Mouse (Mus musculus) myocyte (in vitro differentiated cells): ENCODE measurements around the gene Zbtb43. TPM values are rescaled to one million over a fixed set of nuclear protein-coding genes. Genes with fewer than 3 reads are reported as not detected.

Experiments
- H3K27me3 ChIP-seq: one replicate; pipeline ENCODE4 v1.6.1; 2011; ENCODE audit not compliant: control insufficient read depth, insufficient read depth, insufficient read length
- H3K36me3 ChIP-seq: one replicate; pipeline ENCODE4 v1.6.1; 2011; ENCODE audit not compliant: control insufficient read depth, insufficient read depth
- H3K4me2 ChIP-seq: one replicate; pipeline ENCODE4 v1.6.1; 2011; ENCODE audit warnings: low read depth, control low read depth
- H3K4me3 ChIP-seq: one replicate; pipeline ENCODE4 v1.5.1; 2011; ENCODE audit warnings: mild to moderate bottlenecking, control low read depth, moderate library complexity
- H3K79me2 ChIP-seq: one replicate; pipeline ENCODE4 v1.6.1; 2011; ENCODE audit not compliant: control insufficient read depth, insufficient read depth
- H3ac ChIP-seq: one replicate; pipeline ENCODE4 v1.6.1; 2011; ENCODE audit not compliant: control insufficient read depth, insufficient read length
- CEBPB ChIP-seq: IDR thresholded peaks from 2 replicates; pipeline ENCODE4 v1.6.1; 2011; ENCODE audit warnings: mild to moderate bottlenecking, moderate library complexity; ENCODE audit not compliant: poor library complexity, insufficient read depth, severe bottlenecking
- E2F4 ChIP-seq: IDR thresholded peaks from one replicate; pipeline ENCODE4 v1.6.1; 2011; ENCODE audit warnings: mild to moderate bottlenecking, control low read depth, moderate library complexity; ENCODE audit not compliant: insufficient read depth
- MAX ChIP-seq: IDR thresholded peaks from one replicate; pipeline ENCODE4 v1.6.1; 2011; ENCODE audit warnings: low read depth, mild to moderate bottlenecking, control low read depth
- MYOD1 ChIP-seq, 3 experiments: IDR thresholded peaks; one replicate each; pipeline ENCODE4 v1.6.1; 2011; ENCODE audit warnings: control low read depth in 2 of 3, low read depth in 2 of 3, mild to moderate bottlenecking in 2 of 3, moderate library complexity in 1 of 3; ENCODE audit not compliant: insufficient read length in 2 of 3, control insufficient read depth in 1 of 3
- MYOG ChIP-seq, 3 experiments: IDR thresholded peaks; one replicate each; pipeline ENCODE4 v1.6.1; 2011; ENCODE audit warnings: control low read depth in 2 of 3, low read depth in 2 of 3, mild to moderate bottlenecking in 2 of 3; ENCODE audit not compliant: insufficient read length in 2 of 3, control insufficient read depth in 1 of 3, insufficient read depth in 1 of 3
- POLR2A ChIP-seq: IDR thresholded peaks from one replicate; pipeline ENCODE4 v1.6.1; 2011; ENCODE audit warnings: low read depth, mild to moderate bottlenecking, control low read depth, moderate library complexity; ENCODE audit not compliant: insufficient read length
- POLR2AphosphoS2 ChIP-seq: IDR thresholded peaks from one replicate; pipeline ENCODE4 v1.6.1; 2011; ENCODE audit warnings: low read depth, control low read depth; ENCODE audit not compliant: insufficient read length
- REST ChIP-seq: IDR thresholded peaks from one replicate; pipeline ENCODE4 v1.6.1; 2011; ENCODE audit warnings: mild to moderate bottlenecking, control low read depth, moderate library complexity; ENCODE audit not compliant: insufficient read depth, insufficient read length
- SRF ChIP-seq: IDR thresholded peaks from one replicate; pipeline ENCODE4 v1.6.1; 2011; ENCODE audit warnings: low read depth; ENCODE audit not compliant: control insufficient read depth, insufficient read length
- TCF12 ChIP-seq: IDR thresholded peaks from one replicate; pipeline ENCODE4 v1.6.1; 2011; ENCODE audit warnings: mild to moderate bottlenecking, control low read depth; ENCODE audit not compliant: poor library complexity, insufficient read depth, severe bottlenecking
- TCF3 ChIP-seq: IDR thresholded peaks from one replicate; pipeline ENCODE4 v1.6.1; 2011; ENCODE audit warnings: low read depth, control low read depth; ENCODE audit not compliant: insufficient read length
- USF1 ChIP-seq: IDR thresholded peaks from one replicate; pipeline ENCODE4 v1.6.1; 2011; ENCODE audit warnings: low read depth, mild to moderate bottlenecking, control low read depth, moderate library complexity
- polyA plus RNA-seq: library from polyadenylated mRNA; unstranded; fragments of >200 nt; fragmentation: generic; extraction: Trizol; gene quantifications from one replicate; pipeline ENCODE4 v1.2.1, GENCODE M21; 2012; ENCODE audit warnings: missing spikeins

The Zbtb43 gene
- polyA plus RNA-seq, 1 experiment: 10.5 TPM

DNA sequence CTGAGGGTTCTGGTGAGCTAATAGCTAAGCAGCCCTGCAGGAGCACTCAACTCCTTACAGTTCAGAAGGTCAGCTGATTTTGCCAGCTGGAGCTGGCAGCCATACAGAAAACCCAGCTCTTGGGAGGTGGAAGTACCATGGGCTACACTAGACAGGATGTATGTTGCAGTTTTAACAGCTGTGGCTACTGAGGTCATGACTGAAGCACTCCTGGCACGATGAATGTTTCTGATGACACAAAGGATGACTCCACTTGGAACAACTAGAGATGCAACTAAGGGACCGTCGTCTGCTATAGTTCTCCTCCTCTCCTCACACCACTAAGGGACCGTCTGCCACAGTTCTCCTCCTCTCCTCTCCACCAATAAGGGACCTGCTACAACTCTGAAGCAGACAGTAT is 2.4 kb downstream of the Zbtb43 start:
- no peaks in the 10 kb centered on the region for H3K27me3 ChIP-seq
- no peak overlapping the region for H3ac ChIP-seq
- H3K36me3 ChIP-seq: peaks cover 21% of the 10 kb centered on the region
- TF ChIP-seq POLR2AphosphoS2 (peak; percentile 33), MYOD1 (IDR thresholded peaks at IDR 0.05; ENCODE audit: control insufficient read depth in 1 of 3, insufficient read length in 2 of 3, low read depth in 2 of 3) (peak in 2 of 3 experiments; percentile 39 to 73), CEBPB (0 out of 2 replicates have a peak, but pooled peaks have one; percentile 15), MYOG (IDR thresholded peaks at IDR 0.05; ENCODE audit: control insufficient read depth in 1 of 3, insufficient read depth in 1 of 3, insufficient read length in 2 of 3, low read depth in 2 of 3) (peak in 2 of 3 experiments; percentile 22 to 33), USF1 (peak; percentile 46), MAX (no peak)
- H3K79me2 ChIP-seq: peaks cover 40% of the 10 kb centered on the region
- H3K4me2 ChIP-seq: peak overlapping the region; percentile 91
- H3K4me3 ChIP-seq: no peak overlapping the region

DNA sequence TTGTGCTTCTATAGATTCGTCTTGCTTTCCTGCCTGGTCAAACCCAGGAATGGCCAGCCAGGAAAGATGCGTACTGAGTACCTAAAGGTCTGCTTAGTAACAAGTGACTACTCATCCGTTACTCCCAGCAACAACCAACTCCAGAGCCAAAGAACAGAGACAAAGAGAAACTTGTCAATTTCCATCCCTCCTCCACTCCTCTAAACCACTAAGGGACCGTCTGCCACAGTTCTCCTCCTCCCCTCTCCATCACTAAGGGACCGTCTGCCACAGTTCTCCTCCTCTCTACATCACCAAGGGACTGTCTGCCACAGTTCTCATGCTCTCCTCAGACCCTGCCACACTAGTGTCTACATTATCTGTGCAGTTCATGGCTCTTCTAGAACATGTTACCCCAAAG is 3.1 kb downstream of the Zbtb43 start:
- TF ChIP-seq CEBPB (no peak), MYOG (IDR thresholded peaks at IDR 0.05; ENCODE audit: control insufficient read depth in 1 of 3, insufficient read depth in 1 of 3, insufficient read length in 2 of 3, low read depth in 2 of 3) (no peak), MAX (no peak), POLR2AphosphoS2 (no peak), MYOD1 (IDR thresholded peaks at IDR 0.05; ENCODE audit: control insufficient read depth in 1 of 3, insufficient read length in 2 of 3, low read depth in 2 of 3) (no peak), TCF3 (no peak), USF1 (no peak), REST (no peak), E2F4 (no peak), TCF12 (no peak), POLR2A (no peak), SRF (no peak)

GRCm38 (mm10) chr2:33462066-33462465 is 6.3 kb downstream of the Zbtb43 start:
- H3K79me2 ChIP-seq: peaks cover 46% of the 10 kb centered on the region
- H3K36me3 ChIP-seq: peaks cover 32% of the 10 kb centered on the region
- TF ChIP-seq POLR2AphosphoS2 (no peak), MYOG (IDR thresholded peaks at IDR 0.05; ENCODE audit: control insufficient read depth in 1 of 3, insufficient read depth in 1 of 3, insufficient read length in 2 of 3, low read depth in 2 of 3) (no peak), TCF12 (no peak), E2F4 (no peak), SRF (no peak), MYOD1 (IDR thresholded peaks at IDR 0.05; ENCODE audit: control insufficient read depth in 1 of 3, insufficient read length in 2 of 3, low read depth in 2 of 3) (no peak), MAX (no peak)
- H3K4me2 ChIP-seq: no peak overlapping the region
- H3K4me3 ChIP-seq: no peak overlapping the region
- no peak overlapping the region for H3ac ChIP-seq
- H3K27me3 ChIP-seq: no peaks in the 10 kb centered on the region

More for the DNA sequence above, 3.1 kb downstream of the Zbtb43 start:
- Histone ChIP-seq H3K79me2 (peaks cover 45% of the 10 kb centered on the region), H3K4me3 (no peak overlapping the region), H3ac (no peak overlapping the region), H3K27me3 (no peaks in the 10 kb centered on the region), H3K4me2 (peak overlapping the region; percentile 91), H3K36me3 (peaks cover 27% of the 10 kb centered on the region)

- peaks cover 32% of the 10 kb centered on the region for H3K36me3 ChIP-seq
- no peaks in the 10 kb centered on the region for H3K27me3 ChIP-seq
- peaks cover 38% of the 10 kb centered on the region for H3K79me2 ChIP-seq
- H3K4me2 ChIP-seq: no peak overlapping the region
- TF ChIP-seq USF1 (no peak), TCF12 (no peak), POLR2AphosphoS2 (no peak), E2F4 (no peak), REST (no peak), MYOG (IDR thresholded peaks at IDR 0.05; ENCODE audit: control insufficient read depth in 1 of 3, insufficient read depth in 1 of 3, insufficient read length in 2 of 3, low read depth in 2 of 3) (no peak), POLR2A (no peak), SRF (no peak), CEBPB (no peak), MAX (no peak), MYOD1 (IDR thresholded peaks at IDR 0.05; ENCODE audit: control insufficient read depth in 1 of 3, insufficient read length in 2 of 3, low read depth in 2 of 3) (no peak), TCF3 (no peak)
- no peak overlapping the region for H3ac ChIP-seq
- H3K4me3 ChIP-seq: no peak overlapping the region
Observed at GRCm38 (mm10) chr2:33461066-33461465, 7.3 kb downstream of the Zbtb43 start.

DNA sequence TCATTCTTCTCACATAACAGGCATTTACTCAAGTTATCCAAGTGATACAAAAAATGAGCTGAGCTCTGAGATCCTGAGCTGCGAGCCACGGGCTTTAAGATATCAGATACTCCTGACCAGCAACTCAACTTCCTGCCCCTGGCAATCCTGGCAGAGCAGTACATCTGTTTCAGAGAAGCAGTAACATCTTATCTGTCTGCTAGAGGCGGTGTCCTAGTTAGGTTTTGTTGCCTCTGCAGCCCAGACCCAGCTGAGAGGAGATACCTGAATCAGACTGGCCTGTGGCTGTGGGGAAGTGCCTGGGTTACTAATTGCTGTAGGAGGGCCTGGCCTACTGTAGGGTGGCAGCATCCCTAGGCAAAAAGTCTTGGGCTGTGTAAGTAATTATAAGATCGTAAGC is 8.7 kb downstream of the Zbtb43 start:
- Histone ChIP-seq H3K27me3 (no peaks in the 10 kb centered on the region), H3K79me2 (peaks cover 29% of the 10 kb centered on the region), H3K4me2 (no peak overlapping the region), H3K4me3 (no peak overlapping the region), H3K36me3 (peaks cover 32% of the 10 kb centered on the region), H3ac (no peak overlapping the region)
- TF ChIP-seq USF1: no peak
- TF ChIP-seq MYOG (IDR thresholded peaks at IDR 0.05; ENCODE audit: control insufficient read depth in 1 of 3, insufficient read depth in 1 of 3, insufficient read length in 2 of 3, low read depth in 2 of 3): no peak
- TF ChIP-seq REST: no peak
- no peak for TF ChIP-seq TCF12
- no peak for TF ChIP-seq SRF
- no peak for TF ChIP-seq CEBPB
- TF ChIP-seq MYOD1 (IDR thresholded peaks at IDR 0.05; ENCODE audit: control insufficient read depth in 1 of 3, insufficient read length in 2 of 3, low read depth in 2 of 3): no peak
